Mouse (Mus musculus): ENCODE results near the gene Arhgap18.
A peak's percentile ranks its signal among the peaks of the same experiment; 100 is the strongest.

Gene Arhgap18

GRCm38 (mm10) chr10:26752929-26753567 is at the start of gene Arhgap18:
Gene Arhgap18 (plus strand): TSS chr10:26753421.
- DNase-seq (ENCODE audit: low spot score), result no peak

GRCm38 (mm10) chr10:26710458-26711011 is 42.7 kb upstream of the Arhgap18 start:
- no peak for DNase-seq (ENCODE audit: low spot score)

- peak; percentile 59 for DNase-seq (ENCODE audit: low spot score)
Observed at GRCm38 (mm10) chr10:26711068-26711467, 42.2 kb upstream of the Arhgap18 start.

GRCm38 (mm10) chr10:26713986-26714385 is 39.2 kb upstream of the Arhgap18 start:
- no peak for DNase-seq (ENCODE audit: low spot score)

- no peak for DNase-seq (ENCODE audit: low spot score)
Observed at GRCm38 (mm10) chr10:26724704-26725103, 28.5 kb upstream of the Arhgap18 start.

- no peak for DNase-seq (ENCODE audit: low spot score)
Observed at GRCm38 (mm10) chr10:26725255-26725654, 28.0 kb upstream of the Arhgap18 start.

- DNase-seq (ENCODE audit: low spot score), result no peak
Observed at GRCm38 (mm10) chr10:26750827-26751226, 2.4 kb upstream of the Arhgap18 start.

GRCm38 (mm10) chr10:26752064-26752928 is 925 bp upstream of the Arhgap18 start:
- DNase-seq (ENCODE audit: low spot score), result peak; percentile 77

GRCm38 (mm10) chr10:26754006-26754405 is 785 bp downstream of the Arhgap18 start:
- DNase-seq (ENCODE audit: low spot score), result no peak

- no peak for DNase-seq (ENCODE audit: low spot score)
Observed at GRCm38 (mm10) chr10:26757231-26757630, 4.0 kb downstream of the Arhgap18 start.

GRCm38 (mm10) chr10:26759469-26759868 is 6.2 kb downstream of the Arhgap18 start:
- DNase-seq (ENCODE audit: low spot score), result no peak

- DNase-seq (ENCODE audit: low spot score), result no peak
Observed at GRCm38 (mm10) chr10:26761103-26761502, 7.9 kb downstream of the Arhgap18 start.

GRCm38 (mm10) chr10:26761991-26762903 is 9.0 kb downstream of the Arhgap18 start:
- no peak for DNase-seq (ENCODE audit: low spot score)

GRCm38 (mm10) chr10:26767196-26767595 is 14.0 kb downstream of the Arhgap18 start:
- DNase-seq (ENCODE audit: low spot score), result no peak

GRCm38 (mm10) chr10:26768943-26769342 is 15.7 kb downstream of the Arhgap18 start:
- no peak for DNase-seq (ENCODE audit: low spot score)

GRCm38 (mm10) chr10:26770035-26770434 is 16.8 kb downstream of the Arhgap18 start:
- no peak for DNase-seq (ENCODE audit: low spot score)

- DNase-seq (ENCODE audit: low spot score), result peak; percentile 55
Observed at GRCm38 (mm10) chr10:26771938-26772623, 18.9 kb downstream of the Arhgap18 start.

GRCm38 (mm10) chr10:26772624-26773540 is 19.7 kb downstream of the Arhgap18 start:
- peak; percentile 26 for DNase-seq (ENCODE audit: low spot score)

- DNase-seq (ENCODE audit: low spot score), result no peak
Observed at GRCm38 (mm10) chr10:26773541-26773940, 20.3 kb downstream of the Arhgap18 start.

GRCm38 (mm10) chr10:26774266-26774665 is 21.0 kb downstream of the Arhgap18 start:
- no peak for DNase-seq (ENCODE audit: low spot score)

Data from layer of hippocampus, adult 11-12 months (tissue).